Mouse (Mus musculus) MEL-GATA-1-ER (cell line): ENCODE measurements around the gene Emp2.

ENCODE experiments used
- DNase-seq: peaks from one replicate; pipeline ENCODE4 v3.0.0-alpha.2; 2012; ENCODE audit warnings: low read depth; ENCODE audit errors: extremely low read depth

Emp2 gene

GRCm38 (mm10) chr16:10313646-10314088 is at the start of gene Emp2:
Gene Emp2 (minus strand): TSS chr16:10313968.
- DNase-seq = no peak

- DNase-seq = no peak
Observed at GRCm38 (mm10) chr16:10363061-10363460, 49.3 kb upstream of the Emp2 start.

- DNase-seq = no peak
Observed at GRCm38 (mm10) chr16:10359241-10359640, 45.5 kb upstream of the Emp2 start.

- DNase-seq = no peak
Observed at GRCm38 (mm10) chr16:10358010-10358934, 44.5 kb upstream of the Emp2 start.

GRCm38 (mm10) chr16:10355004-10355403 is 41.2 kb upstream of the Emp2 start:
- no peak for DNase-seq

- no peak for DNase-seq
Observed at GRCm38 (mm10) chr16:10351050-10351636, 37.4 kb upstream of the Emp2 start.

- no peak for DNase-seq
Observed at GRCm38 (mm10) chr16:10349876-10350275, 36.1 kb upstream of the Emp2 start.

GRCm38 (mm10) chr16:10349436-10349835 is 35.7 kb upstream of the Emp2 start:
- DNase-seq = no peak

- no peak for DNase-seq
Observed at GRCm38 (mm10) chr16:10347551-10347950, 33.8 kb upstream of the Emp2 start.

- DNase-seq = no peak
Observed at GRCm38 (mm10) chr16:10341110-10341509, 27.3 kb upstream of the Emp2 start.

- DNase-seq = no peak
Observed at GRCm38 (mm10) chr16:10339930-10340329, 26.2 kb upstream of the Emp2 start.

- DNase-seq = no peak
Observed at GRCm38 (mm10) chr16:10338601-10339000, 24.8 kb upstream of the Emp2 start.

- no peak for DNase-seq
Observed at GRCm38 (mm10) chr16:10337422-10338197, 23.8 kb upstream of the Emp2 start.

- no peak for DNase-seq
Observed at GRCm38 (mm10) chr16:10336454-10337421, 23.0 kb upstream of the Emp2 start.

- no peak for DNase-seq
Observed at GRCm38 (mm10) chr16:10335953-10336352, 22.2 kb upstream of the Emp2 start.

- DNase-seq = no peak
Observed at GRCm38 (mm10) chr16:10332732-10333131, 19.0 kb upstream of the Emp2 start.

GRCm38 (mm10) chr16:10330586-10331495 is 17.1 kb upstream of the Emp2 start:
- no peak for DNase-seq

GRCm38 (mm10) chr16:10327563-10328333 is 14.0 kb upstream of the Emp2 start:
- no peak for DNase-seq
